Mouse (Mus musculus): ENCODE measurements around the gene Gjc1. TPM values are rescaled to one million over a fixed set of nuclear protein-coding genes. Genes with fewer than 3 reads are reported as not detected.

Gene Gjc1
- polyA plus RNA-seq, 1 experiment from 2014 or later: 1.6 TPM

GRCm38 (mm10) chr11:102814881-102815280, 4.6 kb downstream of the Gjc1 start:
- Histone ChIP-seq H3K36me3 (replicated peaks) (no peaks in the 10 kb centered on the region), H3K9ac (no peak overlapping the region)
- ATAC-seq (ENCODE audit: insufficient read depth): no peak

GRCm38 (mm10) chr11:102810721-102811485, 8.6 kb downstream of the Gjc1 start:
- peaks cover 20% of the 10 kb centered on the region for H3K27me3 ChIP-seq
- H3K4me1 ChIP-seq (replicated peaks): no peaks in the 10 kb centered on the region
- no peak overlapping the region for H3K4me2 ChIP-seq
- no peak for ATAC-seq (ENCODE audit: insufficient read depth)
- H3K4me3 ChIP-seq (replicated peaks): no peak overlapping the region
- no peak overlapping the region for H3K27ac ChIP-seq (replicated peaks)
- H3K36me3 ChIP-seq (replicated peaks): no peaks in the 10 kb centered on the region
- WGBS (ENCODE audit: insufficient replicate concordance): 52% methylated on average over 4 of the region's 4 CpGs
- no peak overlapping the region for H3K9ac ChIP-seq
- H3K9me3 ChIP-seq (replicated peaks): no peaks in the 10 kb centered on the region

More at GRCm38 (mm10) chr11:102814881-102815280, 4.6 kb downstream of the Gjc1 start:
- Histone ChIP-seq H3K4me2 (no peak overlapping the region), H3K27me3 (peaks cover 60% of the 10 kb centered on the region), H3K9me3 (replicated peaks) (no peaks in the 10 kb centered on the region), H3K4me1 (replicated peaks) (peaks cover 11% of the 10 kb centered on the region), H3K4me3 (replicated peaks) (no peak overlapping the region), H3K27ac (replicated peaks) (no peak overlapping the region)

- 15% methylated on average over 5 of the region's 5 CpGs for WGBS (ENCODE audit: insufficient replicate concordance)
- Histone ChIP-seq H3K9me3 (replicated peaks) (no peaks in the 10 kb centered on the region), H3K27me3 (no peaks in the 10 kb centered on the region; the same call in 1 of the 2 replicates), H3K4me2 (no peak overlapping the region), H3K4me1 (replicated peaks) (no peaks in the 10 kb centered on the region), H3K4me3 (replicated peaks) (no peak overlapping the region), H3K27ac (replicated peaks) (no peak overlapping the region), H3K9ac (no peak overlapping the region), H3K36me3 (replicated peaks) (no peaks in the 10 kb centered on the region)
- ATAC-seq (ENCODE audit: insufficient read depth): no peak
These were observed 11.3 kb downstream of the Gjc1 start for GRCm38 (mm10) chr11:102808246-102808645.

DNA sequence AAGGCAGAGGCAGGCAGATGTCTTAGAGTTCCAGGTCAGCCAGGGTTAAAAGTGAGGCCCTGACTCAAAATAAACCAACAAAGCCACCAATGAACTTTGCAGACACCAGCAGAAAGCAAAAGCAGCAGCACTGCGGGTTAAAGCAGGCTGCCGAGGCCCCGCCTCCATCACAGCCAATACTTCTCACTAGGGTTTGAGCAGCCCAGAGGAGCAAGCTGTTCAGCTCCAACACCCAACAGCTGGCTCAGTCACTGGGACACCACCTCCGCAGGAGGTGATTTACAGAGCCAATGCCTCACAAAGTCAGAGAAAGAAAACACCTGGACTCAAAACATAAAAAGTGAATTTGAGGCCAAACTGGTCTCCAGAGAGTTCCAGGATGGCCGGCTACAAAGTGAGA, 16.0 kb downstream of the Gjc1 start:
- WGBS (ENCODE audit: insufficient replicate concordance): 60% methylated on average over 5 of the region's 5 CpGs
- no peak overlapping the region for H3K4me3 ChIP-seq (replicated peaks)
- no peaks in the 10 kb centered on the region for H3K36me3 ChIP-seq (replicated peaks)
- H3K4me2 ChIP-seq: no peak overlapping the region
- no peak overlapping the region for H3K9ac ChIP-seq
- no peak overlapping the region for H3K27ac ChIP-seq (replicated peaks)
- no peaks in the 10 kb centered on the region for H3K9me3 ChIP-seq (replicated peaks)
- H3K27me3 ChIP-seq: no peaks in the 10 kb centered on the region
- no peak for ATAC-seq (ENCODE audit: insufficient read depth)
- H3K4me1 ChIP-seq (replicated peaks): no peaks in the 10 kb centered on the region

- Histone ChIP-seq H3K9ac (no peak overlapping the region), H3K4me1 (replicated peaks) (no peaks in the 10 kb centered on the region), H3K27ac (replicated peaks) (no peak overlapping the region), H3K9me3 (replicated peaks) (no peaks in the 10 kb centered on the region), H3K36me3 (replicated peaks) (no peaks in the 10 kb centered on the region), H3K4me3 (replicated peaks) (no peak overlapping the region), H3K4me2 (no peak overlapping the region), H3K27me3 (no peaks in the 10 kb centered on the region)
- no peak for ATAC-seq (ENCODE audit: insufficient read depth)
- 61% methylated on average over 8 of the region's 8 CpGs for WGBS (ENCODE audit: insufficient replicate concordance)
These were observed 25.3 kb downstream of the Gjc1 start for GRCm38 (mm10) chr11:102794157-102794556.

GRCm38 (mm10) chr11:102791682-102792445, 27.6 kb downstream of the Gjc1 start:
- no peak overlapping the region for H3K4me2 ChIP-seq
- WGBS (ENCODE audit: insufficient replicate concordance): 46% methylated on average over 14 of the region's 14 CpGs
- no peak overlapping the region for H3K4me3 ChIP-seq (replicated peaks)
- ATAC-seq (ENCODE audit: insufficient read depth): no peak
- H3K36me3 ChIP-seq (replicated peaks): no peaks in the 10 kb centered on the region
- H3K4me1 ChIP-seq (replicated peaks): no peaks in the 10 kb centered on the region
- no peaks in the 10 kb centered on the region for H3K27me3 ChIP-seq
- no peak overlapping the region for H3K9ac ChIP-seq
- no peaks in the 10 kb centered on the region for H3K9me3 ChIP-seq (replicated peaks)
- H3K27ac ChIP-seq (replicated peaks): no peak overlapping the region

DNA sequence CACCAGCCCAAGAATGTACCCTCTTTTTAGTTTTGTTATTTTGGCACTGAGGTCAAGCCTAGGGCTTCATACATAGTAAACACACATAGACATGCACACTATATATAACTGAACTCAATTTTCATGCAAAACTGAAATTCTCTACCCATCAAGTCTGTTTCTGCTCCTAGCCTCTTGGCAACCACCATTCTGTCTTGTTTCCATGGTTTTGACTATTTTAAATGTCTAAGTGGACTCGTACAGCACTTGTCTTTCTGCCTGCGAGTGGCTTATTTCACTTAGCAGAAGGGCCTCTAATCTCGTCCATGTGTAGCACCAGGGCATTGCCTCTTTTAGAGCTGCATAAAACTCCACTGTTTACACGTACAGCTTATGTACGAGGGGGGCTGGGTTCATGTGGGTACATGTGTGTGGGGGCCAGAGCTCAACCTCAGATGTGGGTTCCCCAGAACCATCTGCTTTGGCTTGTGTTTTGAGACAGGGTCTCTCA, 31.8 kb downstream of the Gjc1 start:
- no peak overlapping the region for H3K4me3 ChIP-seq (replicated peaks)
- no peaks in the 10 kb centered on the region for H3K9me3 ChIP-seq (replicated peaks)
- H3K36me3 ChIP-seq (replicated peaks): no peaks in the 10 kb centered on the region
- WGBS (ENCODE audit: insufficient replicate concordance): 61% methylated on average over 5 of the region's 5 CpGs
- no peak overlapping the region for H3K27ac ChIP-seq (replicated peaks)
- no peak for ATAC-seq (ENCODE audit: insufficient read depth)
- H3K4me1 ChIP-seq (replicated peaks): no peaks in the 10 kb centered on the region
- H3K27me3 ChIP-seq: peaks cover 4% of the 10 kb centered on the region
- no peak overlapping the region for H3K9ac ChIP-seq
- H3K4me2 ChIP-seq: no peak overlapping the region

DNA sequence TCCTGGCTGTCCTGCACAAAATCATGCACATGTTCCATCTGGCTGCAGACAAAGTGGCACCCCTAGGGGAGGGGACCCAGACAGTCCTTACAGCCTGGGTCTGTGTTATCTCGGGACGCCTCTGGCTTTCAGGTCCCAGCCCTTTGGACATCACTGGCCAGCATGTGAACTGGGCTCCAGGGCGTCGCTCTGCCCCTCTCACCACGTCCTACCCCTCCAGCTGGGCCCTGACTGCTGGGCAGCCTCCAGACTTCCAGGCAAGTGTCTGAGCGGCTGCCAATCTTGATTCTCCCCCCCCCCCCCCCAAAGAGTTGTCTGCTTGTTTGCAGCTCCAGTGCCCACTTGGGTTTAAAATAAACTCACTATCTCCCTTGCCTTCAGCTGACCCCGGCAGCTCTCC, 36.1 kb downstream of the Gjc1 start:
- no peak for ATAC-seq (ENCODE audit: insufficient read depth)
- Histone ChIP-seq H3K9me3 (replicated peaks) (no peaks in the 10 kb centered on the region), H3K4me1 (replicated peaks) (no peaks in the 10 kb centered on the region), H3K36me3 (replicated peaks) (no peaks in the 10 kb centered on the region), H3K27me3 (peaks cover 17% of the 10 kb centered on the region), H3K27ac (replicated peaks) (no peak overlapping the region), H3K4me3 (replicated peaks) (no peak overlapping the region), H3K9ac (no peak overlapping the region), H3K4me2 (no peak overlapping the region)
- 60% methylated on average over 6 of the region's 7 CpGs for WGBS (ENCODE audit: insufficient replicate concordance)

DNA sequence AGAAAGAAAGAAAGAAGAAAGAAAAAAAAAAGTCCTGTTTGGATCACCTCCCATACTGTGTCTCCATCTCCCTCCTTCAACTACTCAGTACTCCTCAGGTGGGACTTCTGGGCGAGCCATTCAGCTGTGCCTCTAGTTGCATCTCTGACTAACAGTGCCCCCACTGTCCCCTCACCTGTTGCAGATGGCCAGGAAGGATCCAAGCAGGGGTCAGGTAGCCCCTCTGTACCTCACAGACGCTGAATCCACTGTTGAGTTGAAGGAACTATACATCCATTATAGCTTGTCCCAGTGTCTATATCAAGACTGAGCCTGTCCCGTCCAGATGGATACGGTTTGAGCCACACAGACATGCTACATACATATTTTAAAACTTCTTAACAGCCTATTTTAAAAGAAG, 38.0 kb downstream of the Gjc1 start:
- no peak overlapping the region for H3K4me2 ChIP-seq
- H3K27ac ChIP-seq (replicated peaks): no peak overlapping the region
- WGBS (ENCODE audit: insufficient replicate concordance): 53% methylated on average over 4 of the region's 4 CpGs
- no peak for ATAC-seq (ENCODE audit: insufficient read depth)
- H3K9ac ChIP-seq: no peak overlapping the region
- H3K4me3 ChIP-seq (replicated peaks): no peak overlapping the region
- H3K4me1 ChIP-seq (replicated peaks): no peaks in the 10 kb centered on the region
- H3K9me3 ChIP-seq (replicated peaks): no peaks in the 10 kb centered on the region
- peaks cover 25% of the 10 kb centered on the region for H3K27me3 ChIP-seq
- no peaks in the 10 kb centered on the region for H3K36me3 ChIP-seq (replicated peaks)

DNA sequence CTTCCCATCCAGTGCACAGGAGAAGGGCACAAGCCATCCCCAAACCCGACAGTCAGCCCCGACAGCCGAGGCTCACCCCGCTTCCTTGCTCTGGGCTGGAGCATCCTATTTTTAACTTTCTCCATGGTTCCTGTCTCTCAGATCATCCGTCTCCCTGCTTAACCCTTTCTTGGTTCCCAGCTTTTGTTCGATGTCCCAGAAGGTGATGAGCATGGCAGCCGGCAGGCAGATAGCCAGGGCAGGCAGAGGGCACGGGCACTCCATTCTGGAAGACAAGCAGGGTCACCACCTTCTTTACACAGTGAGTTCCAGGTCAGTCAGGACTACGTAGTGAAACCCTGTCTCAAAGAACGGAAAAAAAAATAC, 38.5 kb downstream of the Gjc1 start:
- no peak for ATAC-seq (ENCODE audit: insufficient read depth)

GRCm38 (mm10) chr11:102780271-102780985, 39.1 kb downstream of the Gjc1 start:
- Histone ChIP-seq H3K27me3 (peaks cover 35% of the 10 kb centered on the region), H3K36me3 (replicated peaks) (no peaks in the 10 kb centered on the region), H3K4me2 (no peak overlapping the region), H3K4me1 (replicated peaks) (no peaks in the 10 kb centered on the region), H3K9me3 (replicated peaks) (no peaks in the 10 kb centered on the region), H3K27ac (replicated peaks) (no peak overlapping the region), H3K9ac (no peak overlapping the region), H3K4me3 (replicated peaks) (no peak overlapping the region)
- no peak for ATAC-seq (ENCODE audit: insufficient read depth)
- 21% methylated on average over 11 of the region's 11 CpGs for WGBS (ENCODE audit: insufficient replicate concordance)

More for the DNA sequence above, 38.5 kb downstream of the Gjc1 start:
- H3K4me3 ChIP-seq (replicated peaks): no peak overlapping the region
- no peaks in the 10 kb centered on the region for H3K9me3 ChIP-seq (replicated peaks)
- H3K4me2 ChIP-seq: no peak overlapping the region
- no peaks in the 10 kb centered on the region for H3K4me1 ChIP-seq (replicated peaks)
- no peak overlapping the region for H3K9ac ChIP-seq
- H3K27ac ChIP-seq (replicated peaks): no peak overlapping the region
- WGBS (ENCODE audit: insufficient replicate concordance): 49% methylated on average over 10 of the region's 10 CpGs
- peaks cover 30% of the 10 kb centered on the region for H3K27me3 ChIP-seq
- no peaks in the 10 kb centered on the region for H3K36me3 ChIP-seq (replicated peaks)

Data from liver, embryonic 15.5 days (tissue).